Mouse (Mus musculus) midbrain, embryonic 16.5 days (tissue): ENCODE data around the gene Atp8a2. TPM values are rescaled to one million over a fixed set of nuclear protein-coding genes. Genes with fewer than 3 reads are reported as not detected.

ENCODE experiments used
- ATAC-seq: fragments of 200-750 bp; cut with Nextera tagmentation; 2 replicates; pipeline ENCODE4 v1.8.0; 2017; ENCODE audit warnings: moderate TSS enrichment
- H3K27ac ChIP-seq: fragments of 300-500 bp; sonication (generic); 2 replicates; pipeline ENCODE4 v1.5.1; 2014; ENCODE audit warnings: mild to moderate bottlenecking, low read length, mixed read lengths
- H3K27me3 ChIP-seq: fragments of 300-500 bp; sonication (generic); 2 replicates; pipeline ENCODE4 v1.6.1; 2014; ENCODE audit warnings: low read depth, low read length, mixed read lengths; ENCODE audit not compliant: control insufficient read depth, insufficient read depth
- H3K36me3 ChIP-seq: fragments of 300-500 bp; sonication (generic); 2 replicates; pipeline ENCODE4 v1.6.1; 2014; ENCODE audit warnings: mild to moderate bottlenecking, low read length, moderate library complexity, mixed read lengths; ENCODE audit not compliant: control insufficient read depth, insufficient read depth
- H3K4me1 ChIP-seq: fragments of 300-500 bp; sonication (generic); 2 replicates; pipeline ENCODE4 v1.6.1; 2014; ENCODE audit warnings: mild to moderate bottlenecking, low read length, mixed read lengths; ENCODE audit not compliant: control insufficient read depth, insufficient read depth
- H3K4me2 ChIP-seq: fragments of 300-500 bp; sonication (generic); 2 replicates; pipeline ENCODE4 v1.6.1; 2014; ENCODE audit warnings: mild to moderate bottlenecking, low read length, mixed read lengths
- H3K4me3 ChIP-seq: fragments of 300-500 bp; sonication (generic); 2 replicates; pipeline ENCODE4 v1.5.1; 2014; ENCODE audit warnings: low read depth, mild to moderate bottlenecking, low read length, moderate library complexity, mixed read lengths
- H3K9ac ChIP-seq: fragments of 300-500 bp; sonication (generic); 2 replicates; pipeline ENCODE4 v1.6.1; 2014; ENCODE audit warnings: low read depth, low read length, mixed read lengths
- H3K9me3 ChIP-seq: fragments of 300-500 bp; sonication (generic); replicated peaks from 2 replicates; pipeline ENCODE4 v1.6.1; 2014; ENCODE audit warnings: mild to moderate bottlenecking, low read length, mixed read lengths; ENCODE audit not compliant: control insufficient read depth, poor library complexity, severe bottlenecking
- WGBS: fragments of 180-500 bp; shearing (Covaris S2); extraction: QIAGEN DNeasy Blood & Tissue Kit; methylation state at CpG from one replicate; pipeline ENCODE4 v1.1.7; 2014; 5-methylcytosine and 5-hydroxymethylcytosine counted together
- polyA plus RNA-seq: library from polyadenylated mRNA; unstranded; fragments of >200 nt; fragmentation: Nextera tagmentation; extraction: Ambion mirVana; gene quantifications from 2 replicates; pipeline ENCODE4 v1.2.1, GENCODE M21; 2015

Gene Atp8a2
- polyA plus RNA-seq, 1 experiment from 2014 or later = 45.6 TPM

GRCm38 (mm10) chr14:59866001-59866400 is 331.0 kb downstream of the Atp8a2 start:
- Histone ChIP-seq H3K4me1 (peaks cover 2% of the 10 kb centered on the region; the same call in 1 of the 2 replicates), H3K4me2 (no peak overlapping the region), H3K27ac (no peak overlapping the region), H3K9me3 (peaks cover 4% of the 10 kb centered on the region), H3K9ac (no peak overlapping the region), H3K4me3 (no peak overlapping the region), H3K36me3 (no peaks in the 10 kb centered on the region), H3K27me3 (no peaks in the 10 kb centered on the region)
- ATAC-seq = no peak
- WGBS = 88% methylated on average over 5 of the region's 5 CpGs

GRCm38 (mm10) chr14:59862351-59862750 is 334.6 kb downstream of the Atp8a2 start:
- H3K4me2 ChIP-seq = no peak overlapping the region

DNA sequence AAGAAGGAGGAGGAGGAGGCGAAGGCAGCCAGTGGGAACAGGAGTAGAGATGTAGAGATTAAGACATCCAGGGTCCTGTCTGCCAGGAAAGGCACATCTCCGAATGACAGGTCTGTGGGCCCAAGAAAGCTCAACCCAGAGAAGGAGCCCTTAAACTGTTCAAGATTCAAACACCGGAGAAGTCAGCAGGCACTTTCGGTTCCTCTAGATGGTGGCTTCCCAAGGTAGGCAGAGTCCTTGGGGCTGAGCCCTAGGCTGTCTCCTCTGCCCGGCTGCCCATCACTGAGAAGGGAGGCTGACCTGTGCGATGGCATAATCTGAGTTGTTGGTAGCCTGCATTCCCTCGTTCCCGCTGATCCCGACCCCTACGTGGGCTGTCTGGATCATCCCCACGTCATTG is 337.1 kb downstream of the Atp8a2 start:
- H3K36me3 ChIP-seq = peaks cover 7% of the 10 kb centered on the region; the same call in 1 of the 2 replicates
- ATAC-seq = no peak
- no peak overlapping the region for H3K4me2 ChIP-seq
- WGBS = 93% methylated on average over 11 of the region's 11 CpGs
- no peak overlapping the region for H3K4me3 ChIP-seq
- H3K27ac ChIP-seq = no peak overlapping the region
- no peaks in the 10 kb centered on the region for H3K4me1 ChIP-seq
- no peak overlapping the region for H3K9ac ChIP-seq
- peaks cover 4% of the 10 kb centered on the region for H3K9me3 ChIP-seq
- H3K27me3 ChIP-seq = no peaks in the 10 kb centered on the region

More at GRCm38 (mm10) chr14:59862351-59862750, 334.6 kb downstream of the Atp8a2 start:
- H3K9ac ChIP-seq = no peak overlapping the region
- WGBS = 45% methylated on average over 4 of the region's 4 CpGs
- H3K4me3 ChIP-seq = no peak overlapping the region
- H3K27me3 ChIP-seq = no peaks in the 10 kb centered on the region
- no peaks in the 10 kb centered on the region for H3K4me1 ChIP-seq
- peak; percentile 61 for ATAC-seq
- no peak overlapping the region for H3K27ac ChIP-seq
- no peaks in the 10 kb centered on the region for H3K36me3 ChIP-seq
- H3K9me3 ChIP-seq = peaks cover 4% of the 10 kb centered on the region

GRCm38 (mm10) chr14:59858501-59859225 is 338.3 kb downstream of the Atp8a2 start:
- WGBS = 78% methylated on average over 6 of the region's 6 CpGs
- ATAC-seq = no peak
- no peak overlapping the region for H3K9ac ChIP-seq
- H3K27ac ChIP-seq = no peak overlapping the region
- H3K9me3 ChIP-seq = no peaks in the 10 kb centered on the region; the same call in 1 of the 2 replicates
- no peak overlapping the region for H3K4me3 ChIP-seq
- H3K4me2 ChIP-seq = no peak overlapping the region
- peaks cover 7% of the 10 kb centered on the region; the same call in 1 of the 2 replicates for H3K36me3 ChIP-seq
- H3K27me3 ChIP-seq = no peaks in the 10 kb centered on the region
- H3K4me1 ChIP-seq = no peaks in the 10 kb centered on the region

GRCm38 (mm10) chr14:59853139-59853538 is 343.8 kb downstream of the Atp8a2 start:
- ATAC-seq = no peak
- no peak overlapping the region for H3K4me2 ChIP-seq
- H3K4me1 ChIP-seq = no peaks in the 10 kb centered on the region
- no peaks in the 10 kb centered on the region; the same call in 1 of the 2 replicates for H3K9me3 ChIP-seq
- H3K36me3 ChIP-seq = peaks cover 7% of the 10 kb centered on the region; the same call in 1 of the 2 replicates
- no peaks in the 10 kb centered on the region for H3K27me3 ChIP-seq
- no peak overlapping the region for H3K9ac ChIP-seq
- H3K27ac ChIP-seq = no peak overlapping the region
- no peak overlapping the region for H3K4me3 ChIP-seq
- WGBS = 60% methylated on average over 9 of the region's 9 CpGs

- Histone ChIP-seq H3K4me1 (peaks cover 3% of the 10 kb centered on the region; the same call in 1 of the 2 replicates), H3K9ac (no peak overlapping the region), H3K27ac (no peak overlapping the region), H3K4me3 (no peak overlapping the region), H3K9me3 (no peaks in the 10 kb centered on the region), H3K27me3 (no peaks in the 10 kb centered on the region), H3K36me3 (no peaks in the 10 kb centered on the region), H3K4me2 (no peak overlapping the region)
- ATAC-seq = peak; percentile 57; the same call in 1 of the 2 replicates
- WGBS = 29% methylated on average over 14 of the region's 14 CpGs
Measured at GRCm38 (mm10) chr14:59846609-59847375, 350.2 kb downstream of the Atp8a2 start.

DNA sequence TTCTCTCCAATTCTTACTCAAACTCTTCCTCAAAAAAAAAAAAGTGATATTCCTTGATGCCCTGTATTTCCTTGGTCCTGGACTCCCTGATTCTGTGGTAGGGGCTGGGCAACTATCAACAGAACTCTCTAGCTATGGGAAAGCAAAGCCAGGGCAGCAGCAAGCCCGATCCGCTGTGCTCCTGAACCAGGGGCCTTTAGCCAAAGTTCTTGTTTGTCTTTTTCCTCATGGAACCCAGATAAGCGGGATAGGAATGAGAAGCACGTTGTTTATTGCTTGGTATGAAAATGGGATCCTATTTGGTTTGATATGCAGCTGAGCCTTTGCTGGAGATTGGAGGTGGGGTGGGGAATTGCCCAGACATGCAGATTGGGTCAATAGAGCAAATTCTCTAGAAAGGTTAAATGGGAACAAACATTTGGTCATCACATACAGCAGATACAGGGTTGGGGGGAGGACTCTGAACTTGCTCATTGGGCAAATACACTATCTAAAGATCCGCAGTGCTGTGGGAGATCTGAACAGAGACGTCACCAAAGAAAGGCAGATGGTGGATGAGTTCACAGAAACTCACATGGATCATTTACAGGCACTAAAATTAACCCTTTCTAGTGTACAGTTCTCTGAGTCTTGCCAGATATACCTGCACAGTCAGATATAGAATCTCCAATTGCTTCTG is 353.6 kb downstream of the Atp8a2 start:
- H3K36me3 ChIP-seq = no peaks in the 10 kb centered on the region
- no peaks in the 10 kb centered on the region for H3K27me3 ChIP-seq
- H3K9me3 ChIP-seq = no peaks in the 10 kb centered on the region
- no peak overlapping the region for H3K4me2 ChIP-seq
- H3K4me3 ChIP-seq = no peak overlapping the region
- H3K9ac ChIP-seq = no peak overlapping the region
- H3K4me1 ChIP-seq = peaks cover 3% of the 10 kb centered on the region; the same call in 1 of the 2 replicates
- WGBS = 86% methylated on average over 6 of the region's 6 CpGs
- H3K27ac ChIP-seq = no peak overlapping the region
- no peak for ATAC-seq

- 83% methylated on average over 14 of the region's 14 CpGs for WGBS
- Histone ChIP-seq H3K9ac (no peak overlapping the region), H3K27ac (no peak overlapping the region), H3K36me3 (no peaks in the 10 kb centered on the region), H3K9me3 (no peaks in the 10 kb centered on the region), H3K4me3 (no peak overlapping the region), H3K4me1 (peaks cover 4% of the 10 kb centered on the region; the same call in 1 of the 2 replicates), H3K4me2 (no peak overlapping the region), H3K27me3 (no peaks in the 10 kb centered on the region)
- no peak for ATAC-seq
Measured at GRCm38 (mm10) chr14:59839951-59840720, 356.8 kb downstream of the Atp8a2 start.
